Mouse (Mus musculus): ENCODE data around the gene 4930469K13Rik.

- TF ChIP-seq POLR2A (IDR thresholded peaks at IDR 0.05; ENCODE audit: control insufficient read depth, extremely low read depth, insufficient read depth, low read length, poor library complexity) (no peak), CTCF (IDR thresholded peaks at IDR 0.05; ENCODE audit: borderline replicate concordance, control insufficient read depth, extremely low read depth, insufficient read depth, low read length, poor library complexity) (no peak)
Measured at GRCm38 (mm10) chr11:34047542-34047937, 50.8 kb downstream of the 4930469K13Rik start.
